Mouse (Mus musculus): ENCODE measurements at regions not wholly inside any gene's neighbourhood (a gene's known extent, or its start where the extent isn't known, plus 50 kb on each side); places are given as distances from the start of the nearest gene placed in this dataset.

- no peak for DNase-seq
Observed at GRCm38 (mm10) chr8:30677423-30677822, 2751.1 kb upstream of the 5930422O12Rik start.

GRCm38 (mm10) chr8:30682169-30682568, 2746.3 kb upstream of the 5930422O12Rik start:
- no peak for DNase-seq

DNA sequence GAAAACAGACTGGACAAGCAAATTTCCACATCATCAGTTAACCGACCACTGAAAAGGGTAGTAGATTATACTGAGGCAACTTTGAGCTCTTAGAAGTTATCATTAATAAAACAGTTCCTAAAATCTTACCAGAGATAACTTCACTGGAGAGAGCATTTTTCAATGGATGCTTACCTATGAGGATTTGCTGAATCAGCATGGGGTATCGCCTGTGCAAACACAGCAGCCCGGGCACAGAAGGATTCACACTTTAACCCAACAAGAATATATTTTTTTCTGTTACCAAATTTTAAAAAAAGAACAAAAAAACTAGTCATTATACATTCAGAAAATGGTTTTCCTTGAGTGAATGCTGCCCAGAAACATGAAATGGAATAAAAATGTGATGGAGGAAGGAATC, 2742.0 kb upstream of the 5930422O12Rik start:
- DNase-seq: no peak

DNA sequence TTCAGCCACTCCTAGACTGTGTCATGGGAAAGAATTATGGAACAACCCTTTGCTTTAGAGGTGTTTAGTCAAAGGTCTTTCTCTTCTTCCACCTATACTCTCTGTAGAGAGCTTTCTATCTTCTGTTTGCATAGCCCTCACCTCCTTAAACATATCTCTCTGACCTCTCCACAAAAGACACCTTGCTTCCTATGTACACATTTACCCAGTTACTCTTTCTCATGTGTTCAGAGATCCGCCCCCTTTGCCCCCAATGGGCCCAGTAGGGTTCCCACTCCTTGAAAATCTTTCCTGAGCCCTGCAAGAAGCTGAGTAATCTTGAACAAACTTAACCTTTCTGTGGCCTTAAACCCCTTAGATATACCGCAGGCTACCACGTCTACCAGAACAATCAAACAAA, 2734.4 kb upstream of the 5930422O12Rik start:
- DNase-seq: no peak

- no peak for DNase-seq
Observed at GRCm38 (mm10) chr8:30716643-30717042, 2711.9 kb upstream of the 5930422O12Rik start.

- DNase-seq: no peak
Observed at GRCm38 (mm10) chr8:30730366-30730765, 2698.1 kb upstream of the 5930422O12Rik start.

DNA sequence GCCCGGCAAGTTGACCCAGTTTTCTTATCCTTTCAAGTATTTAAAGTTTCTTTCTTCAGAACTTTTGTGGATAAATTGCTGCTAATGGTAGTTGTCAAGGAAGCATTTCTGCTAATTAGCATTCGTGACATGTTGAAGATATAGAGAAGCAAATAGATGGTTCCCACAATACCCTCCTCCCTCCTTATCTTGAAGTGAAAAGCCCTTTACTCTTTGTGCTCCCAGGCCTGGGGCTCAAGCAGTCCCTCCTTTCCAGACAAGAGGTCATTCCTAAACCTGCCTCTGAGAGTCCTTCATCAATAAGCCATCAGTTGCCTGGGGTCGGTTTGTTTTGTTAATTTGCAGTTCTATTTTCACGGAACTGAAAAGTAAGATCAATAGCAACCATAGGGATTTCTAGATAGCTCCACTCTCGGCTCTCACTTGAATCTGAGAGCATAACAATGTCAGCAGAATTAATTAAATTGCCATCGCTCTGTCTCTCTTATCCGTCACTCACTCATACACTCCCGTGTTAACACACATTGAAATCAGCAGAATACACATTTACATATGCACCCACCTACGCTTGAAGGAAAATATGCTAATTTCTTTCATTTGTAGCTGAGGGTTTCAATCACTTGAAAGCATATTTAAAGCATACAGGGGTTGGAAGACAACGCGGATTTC, 2695.8 kb upstream of the 5930422O12Rik start:
- no peak for DNase-seq

GRCm38 (mm10) chr8:30733385-30733784, 2695.1 kb upstream of the 5930422O12Rik start:
- DNase-seq: no peak

- DNase-seq: no peak
Observed at GRCm38 (mm10) chr8:30735338-30735737, 2693.2 kb upstream of the 5930422O12Rik start.

DNA sequence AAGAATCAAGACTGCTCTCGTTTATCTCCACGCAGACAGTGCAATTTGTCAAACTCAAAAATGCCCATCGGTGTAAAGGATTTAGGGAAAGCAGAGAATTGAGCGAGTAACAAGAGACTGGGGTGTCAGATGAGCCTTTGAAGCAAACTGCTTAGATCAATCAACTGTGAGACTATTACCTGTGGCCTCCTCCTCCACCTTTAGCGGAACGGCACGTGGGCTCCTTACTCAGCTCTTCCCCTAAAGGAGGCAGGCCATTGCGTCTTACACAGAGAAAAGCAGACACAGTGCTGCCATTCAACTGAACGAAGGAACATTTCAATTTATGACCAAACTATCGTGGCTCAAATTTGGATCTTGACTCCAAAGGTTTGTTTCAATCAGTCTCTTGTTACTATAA, 2692.8 kb upstream of the 5930422O12Rik start:
- DNase-seq: no peak

DNA sequence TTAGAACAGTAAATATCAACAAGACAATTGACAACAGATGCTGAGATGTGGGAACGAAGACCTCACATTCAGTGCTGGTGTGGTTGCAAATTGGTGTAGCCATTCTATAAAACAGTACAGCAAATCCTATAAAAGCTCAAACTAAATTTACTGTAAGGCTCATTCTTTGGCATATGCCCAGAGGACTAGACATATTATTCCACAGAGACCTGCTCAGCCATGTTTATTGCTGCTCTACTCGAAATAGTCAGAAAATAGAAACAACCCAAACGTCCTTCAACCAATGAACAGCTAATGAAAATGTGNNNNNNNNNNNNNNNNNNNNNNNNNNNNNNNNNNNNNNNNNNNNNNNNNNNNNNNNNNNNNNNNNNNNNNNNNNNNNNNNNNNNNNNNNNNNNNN, 2681.6 kb upstream of the 5930422O12Rik start:
- no peak for DNase-seq
